Mouse (Mus musculus): ENCODE results near the gene Nfatc2ip. TPM values are rescaled to one million over a fixed set of nuclear protein-coding genes. Genes with fewer than 3 reads are reported as not detected.
"Not testable (repeated sequence)": the region's sequence is repeated elsewhere in the genome, so short reads cannot be mapped to it uniquely, and the experiment has no call there.

The Nfatc2ip gene
- polyA plus RNA-seq, 1 experiment from 2014 or later, result 3.2 TPM

- 15% methylated on average over 4 of the region's 4 CpGs for WGBS
- no peaks in the 10 kb centered on the region for H3K36me3 ChIP-seq
- peak overlapping the region; percentile 77 for H3K4me3 ChIP-seq
- H3K27me3 ChIP-seq (replicated peaks), result no peaks in the 10 kb centered on the region
- ATAC-seq (ENCODE audit: low FRiP score, low read depth), result peak; percentile 3; the same call in 1 of the 2 replicates
- H3K9ac ChIP-seq, result peak overlapping the region; percentile 83
- peak overlapping the region; percentile 84 for H3K4me2 ChIP-seq (replicated peaks)
- peaks cover 7% of the 10 kb centered on the region for H3K4me1 ChIP-seq
- no peaks in the 10 kb centered on the region for H3K9me3 ChIP-seq
- no peak overlapping the region for H3K27ac ChIP-seq
These were observed 31.6 kb upstream of the Nfatc2ip start for GRCm38 (mm10) chr7:126428154-126428553.

DNA sequence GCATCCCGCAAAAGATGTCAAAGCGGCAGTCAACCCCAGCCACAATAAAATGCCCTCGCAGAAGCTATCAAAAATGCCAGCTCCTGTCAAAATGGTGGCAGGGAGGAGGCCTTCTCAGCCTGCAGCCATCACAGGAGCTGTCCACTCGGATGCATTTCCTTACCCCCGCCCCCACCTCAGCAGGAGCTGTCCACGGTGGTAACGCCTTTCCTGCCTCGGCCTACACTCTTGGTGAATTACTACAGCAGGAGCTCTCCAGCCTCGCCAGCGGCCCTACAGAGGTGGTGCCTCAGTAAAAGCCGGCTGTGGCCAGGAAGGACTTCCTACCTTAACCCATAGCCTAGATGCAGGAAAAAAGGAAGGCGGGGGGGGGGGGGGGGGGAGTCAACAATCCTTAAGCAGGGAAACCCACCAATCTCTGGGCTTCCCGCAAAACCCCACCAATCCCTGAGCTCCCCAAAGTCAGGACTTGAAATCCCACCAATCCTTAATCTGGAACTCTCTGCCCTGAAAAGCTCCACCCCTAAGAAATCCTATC is 30.9 kb upstream of the Nfatc2ip start:
- Histone ChIP-seq H3K4me2 (replicated peaks) (peak overlapping the region; percentile 84), H3K27me3 (replicated peaks) (no peaks in the 10 kb centered on the region), H3K4me1 (peaks cover 7% of the 10 kb centered on the region), H3K27ac (no peak overlapping the region), H3K9me3 (no peaks in the 10 kb centered on the region), H3K9ac (no peak overlapping the region), H3K4me3 (no peak overlapping the region), H3K36me3 (no peaks in the 10 kb centered on the region)
- no peak for ATAC-seq (ENCODE audit: low FRiP score, low read depth)
- 53% methylated on average over 12 of the region's 13 CpGs for WGBS

DNA sequence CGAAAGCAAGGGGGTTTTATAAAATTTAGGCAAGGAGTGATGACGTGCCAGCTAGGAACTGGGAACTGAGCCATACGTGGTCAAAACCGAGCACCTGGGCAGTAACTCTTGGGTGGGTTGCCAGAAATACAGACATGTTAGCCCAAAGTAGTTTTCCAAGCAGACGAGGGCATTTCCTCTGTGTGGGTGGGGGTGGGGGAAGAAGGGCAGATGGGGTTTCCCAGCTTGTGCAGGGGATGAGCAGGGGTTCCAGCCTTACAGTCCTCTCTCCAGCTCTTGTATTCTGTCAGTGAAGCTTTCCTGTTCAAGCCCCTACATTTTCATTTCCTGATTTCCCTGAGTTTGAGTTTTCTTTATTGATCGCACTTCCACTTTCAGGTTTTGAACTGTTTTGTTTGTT is 27.6 kb upstream of the Nfatc2ip start:
- H3K9me3 ChIP-seq, result no peaks in the 10 kb centered on the region
- H3K4me1 ChIP-seq, result peaks cover under 1% of the 10 kb centered on the region; the same call in 1 of the 2 replicates
- no peak overlapping the region for H3K4me2 ChIP-seq (replicated peaks)
- H3K27ac ChIP-seq, result no peak overlapping the region
- H3K36me3 ChIP-seq, result no peaks in the 10 kb centered on the region
- H3K27me3 ChIP-seq (replicated peaks), result no peaks in the 10 kb centered on the region
- 81% methylated on average over 6 of the region's 6 CpGs for WGBS
- no peak overlapping the region for H3K9ac ChIP-seq
- ATAC-seq (ENCODE audit: low FRiP score, low read depth), result no peak
- H3K4me3 ChIP-seq, result no peak overlapping the region

DNA sequence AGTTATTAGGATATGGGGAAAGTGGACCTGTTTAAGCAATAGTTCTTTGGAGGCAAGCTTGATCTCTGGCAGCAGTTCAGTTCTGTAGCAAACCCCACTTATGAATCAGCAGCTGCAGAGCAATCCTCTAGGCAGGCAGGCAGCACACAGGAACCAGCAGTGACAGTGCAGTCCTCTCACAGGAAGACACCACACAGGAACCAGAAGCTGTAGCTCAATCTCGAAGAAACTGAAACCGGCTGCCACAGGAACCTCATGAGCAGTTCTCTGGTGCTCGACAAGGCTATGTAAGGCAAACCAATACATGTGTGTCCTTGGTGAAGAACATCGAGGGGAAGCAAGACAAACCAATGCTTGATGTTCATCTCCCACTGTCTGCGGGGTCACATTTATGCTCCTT is 25.2 kb upstream of the Nfatc2ip start:
- WGBS, result 88% methylated on average over 5 of the region's 5 CpGs
- Histone ChIP-seq H3K4me2 (replicated peaks) (no peak overlapping the region), H3K9me3 (no peaks in the 10 kb centered on the region), H3K4me1 (no peaks in the 10 kb centered on the region), H3K36me3 (no peaks in the 10 kb centered on the region), H3K4me3 (no peak overlapping the region), H3K9ac (no peak overlapping the region), H3K27ac (no peak overlapping the region), H3K27me3 (replicated peaks) (no peaks in the 10 kb centered on the region)
- ATAC-seq (ENCODE audit: low FRiP score, low read depth), result no peak

GRCm38 (mm10) chr7:126418496-126418895 is 22.0 kb upstream of the Nfatc2ip start:
- WGBS, result 77% methylated on average over 3 of the region's 3 CpGs
- no peak for ATAC-seq (ENCODE audit: low FRiP score, low read depth)
- no peak overlapping the region for H3K27ac ChIP-seq

GRCm38 (mm10) chr7:126417606-126418005 is 21.1 kb upstream of the Nfatc2ip start:
- 83% methylated on average over 4 of the region's 4 CpGs for WGBS
- no peaks in the 10 kb centered on the region for H3K36me3 ChIP-seq

More at GRCm38 (mm10) chr7:126418496-126418895, 22.0 kb upstream of the Nfatc2ip start:
- H3K9me3 ChIP-seq, result no peaks in the 10 kb centered on the region
- no peak overlapping the region for H3K4me2 ChIP-seq (replicated peaks)
- no peaks in the 10 kb centered on the region for H3K4me1 ChIP-seq
- no peaks in the 10 kb centered on the region for H3K27me3 ChIP-seq (replicated peaks)
- no peak overlapping the region for H3K9ac ChIP-seq
- no peaks in the 10 kb centered on the region for H3K36me3 ChIP-seq
- H3K4me3 ChIP-seq, result no peak overlapping the region

DNA sequence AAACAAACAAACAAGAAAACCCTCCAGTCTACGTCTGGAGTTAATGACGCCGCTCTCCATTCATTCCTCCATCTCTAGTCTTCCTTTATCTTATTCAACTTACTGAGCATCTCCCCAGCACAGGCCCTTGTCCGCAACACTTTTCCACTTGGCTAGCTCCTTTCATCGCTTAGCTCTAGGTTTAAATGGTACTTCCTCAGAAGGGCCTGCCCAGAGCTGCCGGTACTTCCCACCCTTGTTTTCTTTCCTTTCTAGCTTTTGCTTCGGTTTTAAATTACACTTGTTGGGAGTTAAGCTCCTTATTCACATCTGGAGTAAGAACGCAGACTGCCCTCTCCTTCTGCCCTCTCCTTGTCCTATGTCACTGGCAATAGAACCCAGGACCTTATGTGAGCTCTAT is 20.5 kb upstream of the Nfatc2ip start:
- H3K36me3 ChIP-seq, result no peaks in the 10 kb centered on the region
- 22% methylated on average over 8 of the region's 8 CpGs for WGBS
- H3K27me3 ChIP-seq (replicated peaks), result no peaks in the 10 kb centered on the region
- H3K9ac ChIP-seq, result no peak overlapping the region
- H3K4me1 ChIP-seq, result no peaks in the 10 kb centered on the region
- H3K27ac ChIP-seq, result no peak overlapping the region
- no peaks in the 10 kb centered on the region for H3K9me3 ChIP-seq
- H3K4me3 ChIP-seq, result no peak overlapping the region
- no peak for ATAC-seq (ENCODE audit: low FRiP score, low read depth)
- H3K4me2 ChIP-seq (replicated peaks), result no peak overlapping the region

More at GRCm38 (mm10) chr7:126417606-126418005, 21.1 kb upstream of the Nfatc2ip start:
- Histone ChIP-seq H3K9ac (no peak overlapping the region), H3K27me3 (replicated peaks) (no peaks in the 10 kb centered on the region), H3K27ac (no peak overlapping the region), H3K4me3 (no peak overlapping the region), H3K9me3 (no peaks in the 10 kb centered on the region), H3K4me2 (replicated peaks) (no peak overlapping the region), H3K4me1 (no peaks in the 10 kb centered on the region)
- ATAC-seq (ENCODE audit: low FRiP score, low read depth), result no peak

DNA sequence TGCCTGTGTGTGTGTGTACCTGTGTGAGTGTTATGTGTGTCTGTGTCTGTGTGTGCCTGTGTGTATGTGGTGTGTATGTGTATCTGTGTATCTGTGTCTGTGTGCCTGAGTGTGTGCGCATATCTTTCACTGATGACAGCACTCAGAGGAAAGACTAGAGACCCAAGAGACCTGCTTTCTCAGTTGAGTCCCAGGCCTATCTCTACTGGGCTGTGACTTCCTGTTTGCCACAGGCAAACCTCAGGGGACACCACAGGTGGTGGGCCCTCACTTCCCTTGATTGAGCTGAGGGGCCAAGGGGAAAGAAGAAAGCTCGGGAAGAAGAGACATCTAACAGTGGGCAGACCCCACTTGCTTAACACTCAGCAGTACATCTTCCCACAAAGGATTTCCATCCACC is 20.1 kb upstream of the Nfatc2ip start:
- no peak for ATAC-seq (ENCODE audit: low FRiP score, low read depth)
- H3K4me1 ChIP-seq, result no peaks in the 10 kb centered on the region
- no peaks in the 10 kb centered on the region for H3K36me3 ChIP-seq
- no peaks in the 10 kb centered on the region for H3K9me3 ChIP-seq
- H3K27me3 ChIP-seq (replicated peaks), result no peaks in the 10 kb centered on the region
- H3K9ac ChIP-seq, result no peak overlapping the region
- H3K4me2 ChIP-seq (replicated peaks), result no peak overlapping the region
- 67% methylated on average over 2 of the region's 2 CpGs for WGBS
- no peak overlapping the region for H3K4me3 ChIP-seq
- H3K27ac ChIP-seq, result no peak overlapping the region

DNA sequence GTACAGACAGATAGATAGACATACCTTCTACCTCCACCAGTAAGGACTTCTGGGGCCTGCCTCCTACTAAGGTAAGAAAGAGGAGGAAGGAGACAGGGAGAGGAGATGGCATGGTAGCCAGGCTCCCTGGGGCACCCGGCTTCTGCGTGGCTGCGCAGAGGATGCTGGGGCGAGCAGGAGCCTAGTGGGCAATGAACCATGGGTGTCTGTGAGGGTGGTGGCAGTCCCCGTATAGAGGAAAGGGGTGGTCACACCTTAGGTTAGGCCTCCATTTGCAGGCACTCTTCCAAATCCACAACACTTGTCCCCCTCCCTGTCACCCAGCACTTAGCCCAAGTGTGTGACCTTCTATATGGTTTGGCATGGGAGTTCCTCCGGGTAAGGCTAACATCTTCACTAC is 18.2 kb upstream of the Nfatc2ip start, which contains the start of gene Cd19:
Gene Cd19 (minus strand): TSS at position 165 of the 400 bp plus-strand sequence.
- Histone ChIP-seq H3K4me2 (replicated peaks) (no peak within 1 kb of the TSS), H3K27me3 (replicated peaks) (no peaks in the 10 kb centered on the region), H3K4me3 (no peak within 1 kb of the TSS), H3K36me3 (no peaks in the 10 kb centered on the region), H3K9ac (no peak within 1 kb of the TSS), H3K4me1 (no peaks in the 10 kb centered on the region), H3K27ac (no peak within 1 kb of the TSS), H3K9me3 (no peaks in the 10 kb centered on the region)
- no peak for ATAC-seq (ENCODE audit: low FRiP score, low read depth)
- 93% methylated on average over 6 of the region's 6 CpGs for WGBS

DNA sequence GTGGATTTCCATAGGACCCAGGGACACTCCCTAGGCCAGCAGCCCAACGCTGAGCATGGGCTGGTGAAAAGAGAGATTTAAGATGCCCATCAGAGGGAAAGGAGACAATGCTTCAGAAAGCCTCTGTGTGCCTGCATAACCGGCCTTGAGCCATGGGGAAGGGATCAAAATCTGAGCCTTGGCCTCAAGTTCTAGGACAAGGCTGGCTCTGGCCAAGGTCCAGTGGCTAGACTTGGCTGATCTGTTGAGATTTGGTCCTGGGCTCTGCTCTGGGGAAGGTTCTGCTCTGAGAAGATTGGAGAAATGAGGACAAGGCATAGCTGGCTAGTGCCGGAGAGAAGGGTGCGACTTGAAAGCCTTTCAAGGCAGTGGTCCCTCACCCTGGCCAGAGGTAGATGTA is 14.5 kb upstream of the Nfatc2ip start:
- H3K4me3 ChIP-seq, result no peak overlapping the region
- H3K4me2 ChIP-seq (replicated peaks), result no peak overlapping the region
- H3K9ac ChIP-seq, result no peak overlapping the region
- 85% methylated on average over 4 of the region's 4 CpGs for WGBS
- H3K9me3 ChIP-seq, result no peaks in the 10 kb centered on the region
- no peaks in the 10 kb centered on the region for H3K36me3 ChIP-seq
- ATAC-seq (ENCODE audit: low FRiP score, low read depth), result no peak
- no peaks in the 10 kb centered on the region for H3K4me1 ChIP-seq
- 0 out of 2 replicates have a peak, but pooled peaks cover 3% of the 10 kb centered on the region for H3K27me3 ChIP-seq (replicated peaks)
- no peak overlapping the region for H3K27ac ChIP-seq

- ATAC-seq (ENCODE audit: low FRiP score, low read depth), result no peak
- WGBS, result 90% methylated on average over 2 of the region's 2 CpGs
These were observed 12.1 kb upstream of the Nfatc2ip start for GRCm38 (mm10) chr7:126408686-126409085.

DNA sequence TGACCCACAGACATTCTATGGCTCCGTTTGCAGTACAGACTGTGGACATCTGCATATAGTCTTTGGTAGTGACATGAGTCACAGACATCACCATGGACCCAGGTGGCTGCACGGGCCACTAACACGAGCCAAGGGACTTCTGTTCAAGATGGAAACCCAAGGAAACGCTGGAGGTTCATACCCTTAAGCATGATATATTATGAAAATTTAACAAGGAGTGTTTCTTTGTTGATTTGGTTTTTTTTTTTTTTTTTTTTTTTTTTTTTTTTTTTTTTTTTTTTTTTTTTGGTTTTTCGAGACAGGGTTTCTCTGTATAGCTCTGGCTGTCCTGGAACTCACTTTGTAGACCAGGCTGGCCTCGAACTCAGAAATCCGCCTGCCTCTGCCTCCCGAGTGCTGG is 6.0 kb upstream of the Nfatc2ip start:
- not testable (repeated sequence) for H3K4me2 ChIP-seq (replicated peaks); H3K27ac ChIP-seq; H3K9me3 ChIP-seq; ATAC-seq (ENCODE audit: low FRiP score, low read depth); H3K9ac ChIP-seq; H3K36me3 ChIP-seq; H3K4me1 ChIP-seq; H3K4me3 ChIP-seq; H3K27me3 ChIP-seq (replicated peaks)
- 77% methylated on average over 8 of the region's 8 CpGs for WGBS

More at GRCm38 (mm10) chr7:126408686-126409085, 12.1 kb upstream of the Nfatc2ip start:
- Histone ChIP-seq H3K4me3 (no peak overlapping the region), H3K9ac (no peak overlapping the region), H3K4me1 (no peaks in the 10 kb centered on the region), H3K27ac (no peak overlapping the region), H3K4me2 (replicated peaks) (no peak overlapping the region), H3K36me3 (no peaks in the 10 kb centered on the region), H3K9me3 (no peaks in the 10 kb centered on the region), H3K27me3 (replicated peaks) (0 out of 2 replicates have a peak, but pooled peaks cover 3% of the 10 kb centered on the region)

DNA sequence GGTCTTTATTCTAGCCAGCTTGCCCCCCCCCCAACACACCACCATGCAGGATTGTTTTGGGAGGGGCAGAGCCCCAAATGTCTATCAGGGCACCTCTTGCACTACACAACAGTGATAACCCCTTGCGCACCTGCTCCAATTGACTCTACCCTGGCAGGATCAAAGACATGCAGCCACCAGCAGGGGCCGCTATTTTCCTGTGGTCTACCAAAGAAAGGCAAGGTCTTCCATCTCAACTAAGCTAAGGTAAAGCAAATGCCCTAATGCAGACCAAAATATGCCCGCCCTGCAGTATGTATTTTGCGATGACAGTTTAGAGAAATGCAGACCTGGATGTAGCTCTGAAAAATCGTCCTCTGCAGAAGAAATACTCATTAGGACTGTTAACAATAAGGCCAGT is 3.0 kb upstream of the Nfatc2ip start:
- no peaks in the 10 kb centered on the region for H3K36me3 ChIP-seq
- H3K27me3 ChIP-seq (replicated peaks), result no peaks in the 10 kb centered on the region
- H3K9ac ChIP-seq, result no peak overlapping the region
- no peaks in the 10 kb centered on the region for H3K9me3 ChIP-seq
- ATAC-seq (ENCODE audit: low FRiP score, low read depth), result no peak
- H3K4me2 ChIP-seq (replicated peaks), result no peak overlapping the region
- H3K4me3 ChIP-seq, result no peak overlapping the region
- peaks cover 7% of the 10 kb centered on the region for H3K4me1 ChIP-seq
- no peak overlapping the region for H3K27ac ChIP-seq
- 13% methylated on average over 5 of the region's 5 CpGs for WGBS

All from neural tube, embryonic 12.5 days (tissue).